Mouse (Mus musculus) CH12.LX (cell line): ENCODE data around the gene Il4. TPM values are rescaled to one million over a fixed set of nuclear protein-coding genes. Genes with fewer than 3 reads are reported as not detected.
"Not testable (repeated sequence)": the region's sequence is repeated elsewhere in the genome, so short reads cannot be mapped to it uniquely, and the experiment has no call there.

Experiments used
- DNase-seq: peaks from one replicate; pipeline ENCODE4 v3.0.0-alpha.2; 2013; ENCODE audit errors: extremely low read depth
- H3K27ac ChIP-seq: 2 replicates; pipeline ENCODE4 v1.5.1; 2012; ENCODE audit warnings: low read depth, mild to moderate bottlenecking, control low read depth, moderate library complexity; ENCODE audit not compliant: insufficient read depth
- H3K27me3 ChIP-seq: replicated peaks from 2 replicates; pipeline ENCODE3; 2012; ENCODE audit warnings: inconsistent platforms
- H3K36me3 ChIP-seq, 2 experiments: replicated peaks in 1 of 2; 2 replicates each; pipeline versions ENCODE3 to v1.6.1; 2012; ENCODE audit warnings: inconsistent platforms in 1 of 2, low read length in 1 of 2, mild to moderate bottlenecking in 1 of 2, mixed read lengths in 1 of 2, moderate library complexity in 1 of 2; ENCODE audit not compliant: control insufficient read depth in 1 of 2, insufficient read depth in 1 of 2
- H3K4me1 ChIP-seq, 2 experiments: 2 replicates each; pipeline ENCODE4 v1.6.1; 2012; ENCODE audit warnings: inconsistent platforms in 1 of 2, moderate library complexity in 1 of 2; ENCODE audit not compliant: insufficient read depth in 2 of 2, control insufficient read depth in 1 of 2
- H3K4me2 ChIP-seq: 2 replicates; pipeline ENCODE4 v1.6.1; 2012; ENCODE audit warnings: low read depth, mild to moderate bottlenecking, control low read depth; ENCODE audit not compliant: poor library complexity, insufficient read depth, severe bottlenecking
- H3K4me3 ChIP-seq, 3 experiments: fragments of 150-350 bp in 1 of 3; sonication (generic) in 1 of 3; replicated peaks in 1 of 3; 2 replicates each; pipeline versions ENCODE3 to v1.5.1; 2011 to 2012; ENCODE audit warnings: low read depth in 2 of 3, low read length in 2 of 3, mild to moderate bottlenecking in 2 of 3, moderate library complexity in 2 of 3, control low read depth in 1 of 3, improper control_type of control experiment in 1 of 3, inconsistent platforms in 1 of 3, mixed read lengths in 1 of 3; ENCODE audit not compliant: poor library complexity in 1 of 3
- H3K79me2 ChIP-seq: replicated peaks from 2 replicates; pipeline ENCODE4 v1.6.1; 2012; ENCODE audit warnings: mild to moderate bottlenecking, moderate library complexity; ENCODE audit not compliant: control insufficient read depth, poor library complexity, insufficient read depth, severe bottlenecking; ENCODE audit errors: extremely low read depth
- H3K9ac ChIP-seq: 2 replicates; pipeline ENCODE4 v1.6.1; 2012; ENCODE audit warnings: low read depth, mild to moderate bottlenecking, control low read depth, moderate library complexity; ENCODE audit not compliant: insufficient read depth
- H3K9me3 ChIP-seq: replicated peaks from 2 replicates; pipeline ENCODE3; 2012; ENCODE audit warnings: low read length, inconsistent platforms, mixed read lengths
- dilution Hi-C: fragments of 300-500 bp; cut with MboI; formaldehyde crosslinking; loops from 2 replicates; pipeline ENCODE4 v1.14.3; 2020; ENCODE audit warnings: low sequenced_read_pairs; ENCODE audit not compliant: extremely low pct_unique_long_range_greater_than_20kb, extremely low pct_ligation_motif_present
- in situ Hi-C: fragments of 300-500 bp; cut with MboI; formaldehyde crosslinking; loops from 3 replicates; pipeline ENCODE4 v1.14.3; 2019; ENCODE audit warnings: low sequenced_read_pairs, low pct_ligation_motif_present, low pct_unique_long_range_greater_than_20kb, mixed read lengths
- polyA plus RNA-seq: library from polyadenylated mRNA; unstranded; fragments of >175 nt; gene quantifications from 2 replicates; pipeline ENCODE4 v1.2.1, GENCODE M21; 2012; ENCODE audit warnings: low read depth; ENCODE audit not compliant: insufficient read length
- total RNA-seq, 2 experiments: library from RNA; depleted of rRNA; stranded (reverse); fragments of 300-350 nt in 1 of 2; fragments of >200 nt in 1 of 2; gene quantifications; 2 replicates each; pipeline ENCODE4 v1.2.3; 2012 to 2014

The Il4 gene
- total and polyA plus RNA-seq, 3 experiments, result 19.5 to 75.5 (median 35.6) TPM

DNA sequence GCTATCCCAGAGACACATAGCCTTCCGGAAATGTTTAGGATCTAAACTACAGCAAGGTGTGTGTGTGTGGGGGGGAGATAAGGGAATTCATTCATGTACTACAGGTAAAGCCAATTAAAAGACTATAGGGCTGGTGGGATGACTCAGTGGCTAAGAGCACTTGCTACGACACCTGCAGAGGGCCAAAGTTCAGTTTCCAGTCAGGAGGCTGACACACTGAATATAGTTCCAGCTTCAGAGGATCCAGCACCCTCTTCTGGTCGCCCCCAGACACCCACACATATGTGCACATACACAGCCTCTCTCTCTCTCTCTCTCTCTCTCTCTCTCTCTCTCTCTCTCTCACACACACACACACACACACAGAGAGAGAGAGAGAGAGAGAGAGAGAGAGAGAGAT lies 60.5 kb downstream of the Il4 start:
- H3K4me3 ChIP-seq, H3K36me3 ChIP-seq, H3K4me1 ChIP-seq, DNase-seq, H3K4me2 ChIP-seq, H3K27me3 ChIP-seq, in situ Hi-C loops, H3K27ac ChIP-seq, dilution Hi-C loops, H3K79me2 ChIP-seq, H3K9me3 ChIP-seq, H3K9ac ChIP-seq: not testable (repeated sequence)

DNA sequence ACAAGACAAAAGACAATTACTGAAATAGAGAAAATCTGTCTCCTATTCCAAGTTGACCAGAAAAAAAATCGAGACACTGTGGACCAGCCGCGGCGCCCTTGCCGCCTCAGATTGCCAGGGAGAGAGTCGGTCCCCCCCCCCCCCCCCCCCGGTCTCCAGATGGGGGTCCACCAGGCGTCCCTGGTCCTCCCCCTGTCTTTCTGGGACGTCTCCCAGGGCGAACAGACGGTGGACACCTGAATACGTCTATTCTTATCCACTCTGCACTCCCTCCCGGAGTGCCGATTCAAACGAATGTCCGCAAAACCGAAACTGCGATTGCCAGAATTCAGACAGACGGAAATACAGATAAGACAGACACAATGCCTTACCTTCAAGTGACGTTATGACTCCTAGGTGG lies 61.9 kb downstream of the Il4 start:
- H3K27ac ChIP-seq, in situ Hi-C loops, H3K9ac ChIP-seq: not testable (repeated sequence)

More for the DNA sequence above, 61.9 kb downstream of the Il4 start:
- H3K9me3 ChIP-seq, H3K4me2 ChIP-seq, H3K36me3 ChIP-seq, DNase-seq, H3K79me2 ChIP-seq, dilution Hi-C loops, H3K4me1 ChIP-seq, H3K27me3 ChIP-seq, H3K4me3 ChIP-seq: not testable (repeated sequence)

Other genes with a start within 250 kb of the Il4 start
- gene Leap2, start 195.5 kb downstream of the Il4 start, total RNA-seq (2012; rRNA removed), result not detected in 2 replicates
- not detected in 2 replicates for gene Leap2, start 195.5 kb downstream of the Il4 start, total RNA-seq (2014; rRNA removed)
- not detected in 2 replicates for gene Leap2, start 195.5 kb downstream of the Il4 start, polyA plus RNA-seq
- 103 and 120 TPM in 2 replicates for gene Uqcrq, start 187.8 kb downstream of the Il4 start, total RNA-seq (2012; rRNA removed)
- gene Uqcrq, start 187.8 kb downstream of the Il4 start, total RNA-seq (2014; rRNA removed), result 136 and 168 TPM in 2 replicates
- 642 and 765 TPM in 2 replicates for gene Uqcrq, start 187.8 kb downstream of the Il4 start, polyA plus RNA-seq
- 0.13 TPM in 2 replicates for gene Gdf9, start 187.6 kb downstream of the Il4 start, total RNA-seq (2012; rRNA removed)
- gene Gdf9, start 187.6 kb downstream of the Il4 start, total RNA-seq (2014; rRNA removed), result 0.16 TPM in 1 of 2 replicates, not detected in the other
- gene Gdf9, start 187.6 kb downstream of the Il4 start, polyA plus RNA-seq, result not detected in 2 replicates
- gene Gm10447, start 161.6 kb downstream of the Il4 start, total RNA-seq (2012; rRNA removed), result not detected in 2 replicates
- gene Gm10447, start 161.6 kb downstream of the Il4 start, total RNA-seq (2014; rRNA removed), result not detected in 2 replicates
- gene Gm10447, start 161.6 kb downstream of the Il4 start, polyA plus RNA-seq, result not detected in 2 replicates
- not detected in 2 replicates for gene Shroom1, start 161.5 kb downstream of the Il4 start, total RNA-seq (2012; rRNA removed)
- not detected in 2 replicates for gene Shroom1, start 161.5 kb downstream of the Il4 start, total RNA-seq (2014; rRNA removed)
- not detected in 2 replicates for gene Shroom1, start 161.5 kb downstream of the Il4 start, polyA plus RNA-seq
- not detected in 2 replicates for gene Gm9837, start 148.2 kb downstream of the Il4 start, total RNA-seq (2012; rRNA removed)
- gene Gm9837, start 148.2 kb downstream of the Il4 start, total RNA-seq (2014; rRNA removed), result not detected in 2 replicates
- not detected in 2 replicates for gene Gm9837, start 148.2 kb downstream of the Il4 start, polyA plus RNA-seq
- not detected in 2 replicates for gene Gm9945, start 138.5 kb downstream of the Il4 start, total RNA-seq (2012; rRNA removed)
- gene Gm9945, start 138.5 kb downstream of the Il4 start, total RNA-seq (2014; rRNA removed), result not detected in 2 replicates
- gene Gm9945, start 138.5 kb downstream of the Il4 start, polyA plus RNA-seq, result not detected in 2 replicates
- gene Sowaha, start 138.4 kb downstream of the Il4 start, total RNA-seq (2012; rRNA removed), result not detected in 2 replicates
- gene Sowaha, start 138.4 kb downstream of the Il4 start, total RNA-seq (2014; rRNA removed), result not detected in 2 replicates
- gene Sowaha, start 138.4 kb downstream of the Il4 start, polyA plus RNA-seq, result not detected in 2 replicates
- gene Sept8, start 99.4 kb downstream of the Il4 start, total RNA-seq (2012; rRNA removed), result 14.9 and 21.9 TPM in 2 replicates
- gene Sept8, start 99.4 kb downstream of the Il4 start, total RNA-seq (2014; rRNA removed), result 8.2 and 8.5 TPM in 2 replicates
- 15.2 and 15.3 TPM in 2 replicates for gene Sept8, start 99.4 kb downstream of the Il4 start, polyA plus RNA-seq
- gene Kif3a, start 51.3 kb downstream of the Il4 start, total RNA-seq (2012; rRNA removed), result 11.3 and 18.3 TPM in 2 replicates
- gene Kif3a, start 51.3 kb downstream of the Il4 start, total RNA-seq (2014; rRNA removed), result 7.7 and 8.9 TPM in 2 replicates
- gene Kif3a, start 51.3 kb downstream of the Il4 start, polyA plus RNA-seq, result 26.5 and 27.9 TPM in 2 replicates
- gene Il13, start 16.0 kb upstream of the Il4 start, total RNA-seq (2012; rRNA removed), result 1.8 and 2.8 TPM in 2 replicates
- gene Il13, start 16.0 kb upstream of the Il4 start, total RNA-seq (2014; rRNA removed), result 3.4 and 4.8 TPM in 2 replicates
- gene Il13, start 16.0 kb upstream of the Il4 start, polyA plus RNA-seq, result 2.8 and 3.6 TPM in 2 replicates
- 45.3 and 48.2 TPM in 2 replicates for gene Rad50, start 88.7 kb upstream of the Il4 start, total RNA-seq (2012; rRNA removed)
- 36.0 and 39.6 TPM in 2 replicates for gene Rad50, start 88.7 kb upstream of the Il4 start, total RNA-seq (2014; rRNA removed)
- 53.6 and 55.2 TPM in 2 replicates for gene Rad50, start 88.7 kb upstream of the Il4 start, polyA plus RNA-seq
- not detected in 2 replicates for gene Il5, start 102.1 kb upstream of the Il4 start, total RNA-seq (2012; rRNA removed)
- not detected in 2 replicates for gene Il5, start 102.1 kb upstream of the Il4 start, total RNA-seq (2014; rRNA removed)
- gene Il5, start 102.1 kb upstream of the Il4 start, polyA plus RNA-seq, result not detected in 2 replicates
- 46.4 and 64.9 TPM in 2 replicates for gene Irf1, start 151.3 kb upstream of the Il4 start, total RNA-seq (2012; rRNA removed)
- 19.8 and 23.6 TPM in 2 replicates for gene Irf1, start 151.3 kb upstream of the Il4 start, total RNA-seq (2014; rRNA removed)
- 17.8 and 18.2 TPM in 2 replicates for gene Irf1, start 151.3 kb upstream of the Il4 start, polyA plus RNA-seq
- gene Gm17334, start 154.5 kb upstream of the Il4 start, total RNA-seq (2012; rRNA removed), result 0.71 and 0.72 TPM in 2 replicates
- gene Gm17334, start 154.5 kb upstream of the Il4 start, total RNA-seq (2014; rRNA removed), result not detected in 2 replicates
- 0.47 and 0.57 TPM in 2 replicates for gene Gm17334, start 154.5 kb upstream of the Il4 start, polyA plus RNA-seq
- gene Gm12216, start 240.6 kb upstream of the Il4 start, total RNA-seq (2012; rRNA removed), result 0.88 and 2.7 TPM in 2 replicates
- gene Gm12216, start 240.6 kb upstream of the Il4 start, total RNA-seq (2014; rRNA removed), result 0.73 and 0.77 TPM in 2 replicates
- 0.56 and 1.1 TPM in 2 replicates for gene Gm12216, start 240.6 kb upstream of the Il4 start, polyA plus RNA-seq